Mouse (Mus musculus): Measurements from ENCODE around the gene Rps24. TPM values are rescaled to one million over a fixed set of nuclear protein-coding genes. Genes with fewer than 3 reads are reported as not detected.
"Not testable (repeated sequence)": the region's sequence is repeated elsewhere in the genome, so short reads cannot be mapped to it uniquely, and the experiment has no call there.

Gene Rps24
- 705 and 740 TPM in 2 replicates for polyA plus RNA-seq (2014; fragmentation: Nextera tagmentation; extraction: Ambion mirVana)

DNA sequence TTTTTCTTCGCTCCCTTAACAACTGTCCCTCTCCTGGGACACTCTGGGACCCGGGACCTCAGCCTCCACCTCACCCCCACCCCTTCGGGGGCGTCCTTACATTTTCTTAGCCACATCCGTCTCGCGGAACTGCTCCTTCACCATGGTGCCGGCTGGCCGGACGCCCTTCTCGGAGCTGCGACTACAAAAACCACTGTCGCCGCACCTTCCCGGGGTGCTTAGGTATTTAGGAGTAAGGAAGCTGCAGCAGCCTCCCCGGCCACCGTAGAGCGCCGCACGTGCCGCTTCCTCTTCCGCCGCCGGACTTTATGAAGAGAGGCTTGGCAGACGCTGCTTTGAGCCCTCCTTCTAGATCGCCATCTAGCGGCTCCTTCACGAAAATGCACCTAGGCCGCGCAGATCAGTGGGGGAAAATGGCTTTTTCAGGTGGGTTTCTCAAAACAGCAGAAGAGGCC, at the start of gene Rps24, which contains the start of gene Polr3a:
Gene Rps24, plus strand, starts transcription at position 353 of the 455 bp plus-strand sequence.
Gene Polr3a, minus strand, starts transcription at position 286 of the 455 bp plus-strand sequence.
- peak within 1 kb of the TSS; percentile 48 for H3K4me2 ChIP-seq (ENCODE audit: low read depth, low read length)
- peaks cover 23% of the 10 kb centered on the region for H3K36me3 ChIP-seq (ENCODE audit: control insufficient read depth, insufficient read depth, low read length)
- no peaks in the 10 kb centered on the region for H3K9me3 ChIP-seq (ENCODE audit: control insufficient read depth, low read length)
- peak; percentile 77 for ATAC-seq (ENCODE audit: low read depth)
- H3K9ac ChIP-seq (replicated peaks; ENCODE audit: low read depth, low read length): peak within 1 kb of the TSS; percentile 75
- H3K4me3 ChIP-seq (ENCODE audit: low read depth, low read length): peak within 1 kb of the TSS; percentile 72
- under 1% methylated on average over 30 of the region's 30 CpGs for WGBS
- H3K27me3 ChIP-seq (ENCODE audit: control insufficient read depth, insufficient read depth, low read length): no peaks in the 10 kb centered on the region
- peaks cover 14% of the 10 kb centered on the region for H3K4me1 ChIP-seq (ENCODE audit: control insufficient read depth, insufficient read depth, low read length)
- H3K27ac ChIP-seq (ENCODE audit: low read depth, low read length): peak within 1 kb of the TSS; percentile 5; the same call in 1 of the 2 replicates

DNA sequence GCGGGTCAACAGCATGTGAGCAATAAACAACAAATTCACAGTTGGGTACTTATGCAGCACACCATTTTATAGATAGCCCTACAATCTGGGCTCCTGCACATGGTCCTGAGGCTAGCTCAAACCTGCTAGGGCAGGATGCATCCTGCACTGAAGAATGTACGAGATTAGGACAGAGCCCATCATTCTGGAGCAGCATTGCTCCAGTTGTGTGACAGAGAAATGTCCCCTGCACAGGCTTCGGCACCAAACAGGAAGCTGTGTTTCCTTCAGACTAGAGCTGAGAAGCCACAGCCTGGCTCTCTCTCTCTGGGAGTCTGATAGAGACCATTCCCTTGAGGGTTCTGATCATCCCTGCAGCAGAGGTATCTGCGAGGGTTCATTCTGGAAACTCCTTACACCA, 43.4 kb upstream of the Rps24 start:
- H3K27me3 ChIP-seq (ENCODE audit: control insufficient read depth, insufficient read depth, low read length); H3K4me1 ChIP-seq (ENCODE audit: control insufficient read depth, insufficient read depth, low read length); H3K27ac ChIP-seq (ENCODE audit: low read depth, low read length); H3K9ac ChIP-seq (replicated peaks; ENCODE audit: low read depth, low read length); H3K4me2 ChIP-seq (ENCODE audit: low read depth, low read length); H3K4me3 ChIP-seq (ENCODE audit: low read depth, low read length); H3K9me3 ChIP-seq (ENCODE audit: control insufficient read depth, low read length); ATAC-seq (ENCODE audit: low read depth): not testable (repeated sequence)
- H3K36me3 ChIP-seq (ENCODE audit: control insufficient read depth, insufficient read depth, low read length): peaks cover 16% of the 10 kb centered on the region; the same call in 1 of the 2 replicates
- 94% methylated on average over 4 of the region's 4 CpGs for WGBS

DNA sequence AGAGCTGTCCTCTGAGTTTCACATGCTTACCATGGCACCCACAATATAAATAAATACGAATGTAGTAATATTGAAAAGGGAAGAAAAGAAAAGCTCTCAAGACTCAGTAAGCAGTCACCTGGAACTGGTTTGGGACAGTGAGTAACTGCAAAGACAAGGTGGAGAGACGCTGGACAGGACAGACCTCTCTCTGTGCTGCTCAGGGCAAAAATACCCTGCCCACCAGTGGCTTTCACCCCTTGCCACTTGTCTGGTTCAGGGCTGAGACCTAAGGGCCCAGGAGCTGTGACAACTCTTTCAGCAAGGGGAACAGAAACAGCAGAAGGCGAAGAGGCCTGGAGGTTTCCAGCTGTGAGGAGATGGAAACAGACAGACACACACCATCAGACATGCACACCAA, 28.7 kb upstream of the Rps24 start:
- Histone ChIP-seq H3K4me3 (ENCODE audit: low read depth, low read length) (no peak overlapping the region), H3K27me3 (ENCODE audit: control insufficient read depth, insufficient read depth, low read length) (no peaks in the 10 kb centered on the region), H3K9me3 (ENCODE audit: control insufficient read depth, low read length) (no peaks in the 10 kb centered on the region), H3K9ac (replicated peaks; ENCODE audit: low read depth, low read length) (no peak overlapping the region), H3K27ac (ENCODE audit: low read depth, low read length) (no peak overlapping the region), H3K4me2 (ENCODE audit: low read depth, low read length) (no peak overlapping the region), H3K36me3 (ENCODE audit: control insufficient read depth, insufficient read depth, low read length) (peaks cover 77% of the 10 kb centered on the region), H3K4me1 (ENCODE audit: control insufficient read depth, insufficient read depth, low read length) (no peaks in the 10 kb centered on the region)
- 85% methylated on average over 3 of the region's 3 CpGs for WGBS
- no peak for ATAC-seq (ENCODE audit: low read depth)

GRCm38 (mm10) chr14:24468806-24469205, 18.1 kb upstream of the Rps24 start:
- WGBS: 94% methylated on average over 6 of the region's 6 CpGs
- peaks cover 92% of the 10 kb centered on the region for H3K36me3 ChIP-seq (ENCODE audit: control insufficient read depth, insufficient read depth, low read length)
- no peak overlapping the region for H3K27ac ChIP-seq (ENCODE audit: low read depth, low read length)
- ATAC-seq (ENCODE audit: low read depth): no peak
- no peak overlapping the region for H3K4me2 ChIP-seq (ENCODE audit: low read depth, low read length)
- H3K9ac ChIP-seq (replicated peaks; ENCODE audit: low read depth, low read length): no peak overlapping the region
- H3K9me3 ChIP-seq (ENCODE audit: control insufficient read depth, low read length): no peaks in the 10 kb centered on the region
- H3K4me3 ChIP-seq (ENCODE audit: low read depth, low read length): no peak overlapping the region
- H3K27me3 ChIP-seq (ENCODE audit: control insufficient read depth, insufficient read depth, low read length): no peaks in the 10 kb centered on the region
- H3K4me1 ChIP-seq (ENCODE audit: control insufficient read depth, insufficient read depth, low read length): no peaks in the 10 kb centered on the region

DNA sequence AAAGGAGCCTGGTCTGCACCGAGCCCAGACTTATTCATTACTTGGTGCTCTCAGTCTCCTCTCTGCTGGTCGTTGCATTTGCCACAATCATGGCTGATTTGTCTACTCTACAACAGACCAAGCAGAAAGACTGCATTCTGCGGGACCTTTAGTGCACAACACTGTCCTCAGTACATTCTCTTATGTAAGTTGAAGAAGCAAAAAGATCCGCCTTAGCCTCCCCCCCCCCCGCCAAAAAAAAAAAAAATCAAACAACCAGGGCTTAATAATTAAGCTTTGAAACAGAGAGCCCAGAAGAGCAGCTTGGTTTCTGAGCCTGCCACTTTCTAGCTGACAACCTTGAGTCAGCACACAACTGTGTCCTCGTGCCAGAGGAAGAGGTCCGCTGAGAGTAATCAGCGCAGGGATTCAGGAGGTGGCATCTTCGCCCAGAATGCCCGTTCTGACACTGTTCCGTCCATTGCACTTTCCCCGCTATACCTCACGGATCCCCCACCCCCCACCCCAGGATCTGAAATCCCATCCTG, 621 bp upstream of the Rps24 start:
- Histone ChIP-seq H3K27ac (ENCODE audit: low read depth, low read length) (no peak overlapping the region), H3K4me3 (ENCODE audit: low read depth, low read length) (peak overlapping the region; percentile 72), H3K36me3 (ENCODE audit: control insufficient read depth, insufficient read depth, low read length) (peaks cover 28% of the 10 kb centered on the region), H3K27me3 (ENCODE audit: control insufficient read depth, insufficient read depth, low read length) (no peaks in the 10 kb centered on the region), H3K9ac (replicated peaks; ENCODE audit: low read depth, low read length) (peak overlapping the region; percentile 75), H3K4me1 (ENCODE audit: control insufficient read depth, insufficient read depth, low read length) (peaks cover 9% of the 10 kb centered on the region), H3K9me3 (ENCODE audit: control insufficient read depth, low read length) (no peaks in the 10 kb centered on the region), H3K4me2 (ENCODE audit: low read depth, low read length) (peak overlapping the region; percentile 48)
- 9% methylated on average over 13 of the region's 13 CpGs for WGBS
- ATAC-seq (ENCODE audit: low read depth): no peak

GRCm38 (mm10) chr14:24489772-24490171, 2.8 kb downstream of the Rps24 start:
- not testable (repeated sequence) for H3K9ac ChIP-seq (replicated peaks; ENCODE audit: low read depth, low read length); H3K27ac ChIP-seq (ENCODE audit: low read depth, low read length); H3K9me3 ChIP-seq (ENCODE audit: control insufficient read depth, low read length); H3K4me3 ChIP-seq (ENCODE audit: low read depth, low read length); ATAC-seq (ENCODE audit: low read depth); H3K27me3 ChIP-seq (ENCODE audit: control insufficient read depth, insufficient read depth, low read length)
- 89% methylated on average over 7 of the region's 7 CpGs for WGBS
- H3K36me3 ChIP-seq (ENCODE audit: control insufficient read depth, insufficient read depth, low read length): peaks cover 20% of the 10 kb centered on the region; the same call in 1 of the 2 replicates
- peaks cover 35% of the 10 kb centered on the region for H3K4me1 ChIP-seq (ENCODE audit: control insufficient read depth, insufficient read depth, low read length)
- H3K4me2 ChIP-seq (ENCODE audit: low read depth, low read length): peak overlapping the region; percentile 95; the same call in 1 of the 2 replicates

- peaks cover 27% of the 10 kb centered on the region for H3K36me3 ChIP-seq (ENCODE audit: control insufficient read depth, insufficient read depth, low read length)
Measured at GRCm38 (mm10) chr14:24490468-24491265, 3.7 kb downstream of the Rps24 start.

GRCm38 (mm10) chr14:24491266-24491981, 4.5 kb downstream of the Rps24 start:
- peaks cover 35% of the 10 kb centered on the region for H3K36me3 ChIP-seq (ENCODE audit: control insufficient read depth, insufficient read depth, low read length)
- peak; percentile 10; the same call in 1 of the 2 replicates for ATAC-seq (ENCODE audit: low read depth)
- H3K4me2 ChIP-seq (ENCODE audit: low read depth, low read length): peak overlapping the region; percentile 95
- H3K27ac ChIP-seq (ENCODE audit: low read depth, low read length): peak overlapping the region; percentile 83; the same call in 1 of the 2 replicates
- H3K27me3 ChIP-seq (ENCODE audit: control insufficient read depth, insufficient read depth, low read length): no peaks in the 10 kb centered on the region
- peaks cover 27% of the 10 kb centered on the region for H3K4me1 ChIP-seq (ENCODE audit: control insufficient read depth, insufficient read depth, low read length)
- no peaks in the 10 kb centered on the region for H3K9me3 ChIP-seq (ENCODE audit: control insufficient read depth, low read length)
- peak overlapping the region; percentile 89 for H3K4me3 ChIP-seq (ENCODE audit: low read depth, low read length)
- H3K9ac ChIP-seq (replicated peaks; ENCODE audit: low read depth, low read length): peak overlapping the region; percentile 94
- 5% methylated on average over 11 of the region's 11 CpGs for WGBS

More at GRCm38 (mm10) chr14:24490468-24491265, 3.7 kb downstream of the Rps24 start:
- no peaks in the 10 kb centered on the region for H3K9me3 ChIP-seq (ENCODE audit: control insufficient read depth, low read length)
- WGBS: under 1% methylated on average over 64 of the region's 64 CpGs
- no peaks in the 10 kb centered on the region for H3K27me3 ChIP-seq (ENCODE audit: control insufficient read depth, insufficient read depth, low read length)
- H3K4me3 ChIP-seq (ENCODE audit: low read depth, low read length): peak overlapping the region; percentile 89
- peak overlapping the region; percentile 95 for H3K4me2 ChIP-seq (ENCODE audit: low read depth, low read length)
- peak; percentile 90 for ATAC-seq (ENCODE audit: low read depth)
- peaks cover 33% of the 10 kb centered on the region for H3K4me1 ChIP-seq (ENCODE audit: control insufficient read depth, insufficient read depth, low read length)
- peak overlapping the region; percentile 94 for H3K9ac ChIP-seq (replicated peaks; ENCODE audit: low read depth, low read length)
- H3K27ac ChIP-seq (ENCODE audit: low read depth, low read length): peak overlapping the region; percentile 83

Measured in neural tube, embryonic 14.5 days (tissue).